Mouse (Mus musculus): Measurements from ENCODE around the gene Olfr13.

DNA sequence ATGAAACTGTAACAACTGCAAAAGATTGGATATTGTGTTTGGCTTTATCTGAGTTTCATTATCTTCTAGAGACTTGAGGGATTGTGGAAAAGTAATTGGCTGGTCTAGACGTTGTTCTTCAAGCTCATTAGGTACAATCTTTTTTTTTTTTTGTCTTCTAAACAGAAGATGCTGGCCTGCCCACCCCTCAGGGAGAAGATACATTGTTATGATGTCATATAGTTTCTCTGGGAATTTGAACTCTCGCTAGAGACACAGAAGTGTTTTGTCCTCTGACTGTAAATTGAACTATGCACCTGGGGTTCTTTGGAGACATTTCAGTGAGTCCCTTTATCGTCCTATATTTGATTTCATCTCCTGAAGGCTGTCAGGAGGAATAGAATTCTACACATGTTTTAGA is 9.0 kb upstream of the Olfr13 start, which contains the start of gene Olfr437:
- TF ChIP-seq CTCF (conservative IDR thresholded peaks at IDR 0.05; ENCODE audit: low read length) = no peak
- no peak for TF ChIP-seq NANOG (IDR thresholded peaks at IDR 0.05; ENCODE audit: borderline replicate concordance, low read length)
- TF ChIP-seq POU5F1 (IDR thresholded peaks at IDR 0.05; ENCODE audit: borderline replicate concordance, low read length) = no peak
